Mouse (Mus musculus): ENCODE data around the gene Znrf2.

DNA sequence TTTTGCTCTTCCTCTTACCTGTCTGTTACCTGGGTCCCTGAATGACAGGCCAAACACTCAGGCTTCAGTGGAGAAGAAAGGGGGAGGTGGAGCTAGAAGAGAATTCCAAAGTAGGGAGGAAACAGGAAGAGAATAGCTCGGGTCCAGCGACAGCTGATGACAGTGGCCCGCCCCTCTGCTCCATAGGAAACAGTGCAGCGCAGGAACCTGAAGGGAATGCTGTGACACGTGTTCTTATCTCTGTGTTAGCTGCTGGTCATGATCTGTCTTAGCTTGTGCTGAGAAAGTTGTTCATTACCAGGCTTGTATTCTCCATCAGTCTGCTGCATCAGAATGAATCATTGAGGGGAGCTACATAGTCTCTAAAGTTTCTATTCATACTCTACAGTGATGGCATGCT lies 60.1 kb downstream of the Znrf2 start:
- TF ChIP-seq GATA1 (IDR thresholded peaks at IDR 0.05; ENCODE audit: low read length) (no peak), TAL1 (IDR thresholded peaks at IDR 0.05; ENCODE audit: low read length) (no peak)
